8 mouse cellular contexts compared by ENCODE assay signal in the genomic region with DNA sequence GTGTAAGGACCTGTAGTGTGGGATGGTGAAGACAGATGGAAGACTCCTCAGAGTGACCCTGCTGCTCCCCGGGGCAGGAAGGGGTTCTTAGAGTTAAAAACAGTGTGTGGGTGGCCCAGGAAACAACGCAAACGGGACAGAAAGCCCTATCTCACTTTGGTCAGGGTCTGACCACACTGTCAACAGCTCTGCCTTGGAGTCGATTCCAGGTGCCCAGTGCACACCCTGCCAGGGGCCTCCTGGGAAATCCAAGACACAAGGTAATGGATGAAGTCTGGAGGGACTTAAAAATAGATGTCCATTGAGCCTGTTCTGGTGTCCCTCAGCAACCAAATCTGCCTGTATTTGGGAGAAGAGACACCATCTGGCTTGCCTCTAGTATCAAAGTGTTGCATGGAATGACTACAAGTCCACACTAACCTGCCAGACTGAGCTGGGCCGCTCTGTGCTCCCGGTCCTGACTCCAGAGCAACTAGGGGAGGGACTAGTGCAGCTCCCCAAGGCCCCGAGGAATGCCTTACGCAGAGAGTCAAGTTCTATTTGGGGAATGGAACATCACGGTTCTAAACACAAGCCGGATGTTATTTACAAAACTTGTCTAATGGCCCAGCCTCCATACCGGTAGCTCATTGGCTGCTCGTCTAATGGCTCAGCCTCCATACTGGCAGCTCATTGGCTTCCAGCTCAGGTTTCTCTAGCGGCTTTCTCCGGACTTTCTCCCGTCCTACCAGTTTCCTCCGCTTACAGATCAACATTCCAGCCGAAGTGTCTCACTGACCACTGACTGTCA. TPM values are rescaled to one million over a fixed set of nuclear protein-coding genes. Genes with fewer than 3 reads are reported as not detected.
DNase-seq lines count a peak whose midpoint lies in the region; ATAC-seq and TF ChIP-seq lines count a peak whose summit lies in the region.

No protein-coding gene starts in this region.

- peak overlapping the region; percentile 24 for H3K4me3 ChIP-seq in C2C12 (ENCODE audit: insufficient read depth, poor library complexity, severe bottlenecking)
- H3K4me3 ChIP-seq in embryonic fibroblast, embryonic 13.5 days (ENCODE audit: insufficient read depth, low read length): peak overlapping the region; percentile 8
- H3K4me3 ChIP-seq in heart, embryonic 11.5 days (ENCODE audit: low read depth, low read length): peak overlapping the region; percentile 40
- H3K4me3 ChIP-seq in kidney, embryonic 14.5 days (ENCODE audit: low read length): peak overlapping the region; percentile 34
- peak overlapping the region; percentile 21 for H3K4me3 ChIP-seq in liver, adult 2 months (ENCODE audit: insufficient read depth, low read depth, low read length)
- peak overlapping the region; percentile 28 for H3K4me3 ChIP-seq in stomach, embryonic 14.5 days (ENCODE audit: low read depth, low read length)

- no peaks in the 10 kb centered on the region for H3K79me2 ChIP-seq in C2C12 (ENCODE audit: control insufficient read depth, insufficient read depth)
- H3K79me2 ChIP-seq in liver, adult 2 months (ENCODE audit: control insufficient read depth, insufficient read depth, low read length): no peaks in the 10 kb centered on the region

- no peaks in the 10 kb centered on the region for H3K79me3 ChIP-seq in C2C12 (ENCODE audit: low read depth)

- peak; percentile 74 for TF ChIP-seq POLR2A in embryonic fibroblast, embryonic 13.5 days (IDR thresholded peaks at IDR 0.05; ENCODE audit: low read depth, low read length)
- TF ChIP-seq POLR2A in liver, adult 2 months (IDR thresholded peaks at IDR 0.05; ENCODE audit: extremely low read depth, insufficient read depth, low read length): peak; percentile 52

- no peaks in the 10 kb centered on the region for H3K9me3 ChIP-seq in heart, embryonic 11.5 days (replicated peaks; ENCODE audit: control insufficient read depth, low read length)
- no peaks in the 10 kb centered on the region for H3K9me3 ChIP-seq in kidney, embryonic 14.5 days (ENCODE audit: control insufficient read depth, low read length)
- H3K9me3 ChIP-seq in stomach, embryonic 14.5 days (ENCODE audit: control insufficient read depth, low read depth, low read length): no peaks in the 10 kb centered on the region

- peak overlapping the region; percentile 74 for H3K4me2 ChIP-seq in heart, embryonic 11.5 days
- peak overlapping the region; percentile 60 for H3K4me2 ChIP-seq in kidney, embryonic 14.5 days (replicated peaks; ENCODE audit: low read depth, low read length)
- H3K4me2 ChIP-seq in stomach, embryonic 14.5 days (replicated peaks; ENCODE audit: low read depth, low read length): peak overlapping the region; percentile 58

- H3K27me3 ChIP-seq in C2C12 (ENCODE audit: control insufficient read depth, insufficient read depth, insufficient read length): no peaks in the 10 kb centered on the region
- no peaks in the 10 kb centered on the region for H3K27me3 ChIP-seq in heart, embryonic 11.5 days (ENCODE audit: control insufficient read depth, insufficient read depth, low read length)
- no peaks in the 10 kb centered on the region for H3K27me3 ChIP-seq in kidney, embryonic 14.5 days (ENCODE audit: control insufficient read depth, insufficient read depth, low read length)
- H3K27me3 ChIP-seq in liver, adult 2 months (ENCODE audit: control insufficient read depth, insufficient read depth, low read length): no peaks in the 10 kb centered on the region
- no peaks in the 10 kb centered on the region for H3K27me3 ChIP-seq in stomach, embryonic 14.5 days (ENCODE audit: control insufficient read depth, insufficient read depth, low read length)

- TF ChIP-seq CTCF in C2C12 (IDR thresholded peaks at IDR 0.05; ENCODE audit: control insufficient read depth, insufficient read depth, insufficient read length): no peak
- TF ChIP-seq CTCF in embryonic fibroblast, embryonic 13.5 days (IDR thresholded peaks at IDR 0.05; ENCODE audit: borderline replicate concordance, insufficient read depth, low read length): no peak
- no peak for TF ChIP-seq CTCF in liver, adult 2 months (IDR thresholded peaks at IDR 0.05; ENCODE audit: low read depth, low read length)

- peak overlapping the region; percentile 54 for H3ac ChIP-seq in C2C12 (ENCODE audit: control insufficient read depth, insufficient read length, low read depth)

- peak; percentile 88 for ATAC-seq in heart, embryonic 11.5 days (replicated peaks; ENCODE audit: insufficient number of reproducible peaks, low FRiP score, low TSS enrichment)
- ATAC-seq in kidney, embryonic 14.5 days (ENCODE audit: low FRiP score, low TSS enrichment): peak; percentile 90
- ATAC-seq in monocyte, adult 5-6 weeks (replicated peaks; ENCODE audit: insufficient number of reproducible peaks, low FRiP score, low TSS enrichment, poor library complexity, severe bottlenecking): peak; percentile 65
- ATAC-seq in stomach, embryonic 14.5 days (ENCODE audit: insufficient number of reproducible peaks, insufficient read depth, low FRiP score, low read depth): peak; percentile 84

- peak overlapping the region; percentile 78 for H3K9ac ChIP-seq in heart, embryonic 11.5 days (ENCODE audit: low read depth, low read length)
- peak overlapping the region; percentile 38 for H3K9ac ChIP-seq in kidney, embryonic 14.5 days (ENCODE audit: low read depth, low read length)
- H3K9ac ChIP-seq in liver, adult 2 months (ENCODE audit: low read depth, low read length): peak overlapping the region; percentile 50
- no peak overlapping the region for H3K9ac ChIP-seq in stomach, embryonic 14.5 days (replicated peaks; ENCODE audit: low read depth, low read length)

- H3K4me1 ChIP-seq in embryonic fibroblast, embryonic 13.5 days (ENCODE audit: control insufficient read depth, insufficient read depth, low read length): peaks cover 26% of the 10 kb centered on the region
- peaks cover 51% of the 10 kb centered on the region for H3K4me1 ChIP-seq in heart, embryonic 11.5 days (ENCODE audit: control insufficient read depth, insufficient read depth, low read length)
- peaks cover 27% of the 10 kb centered on the region for H3K4me1 ChIP-seq in kidney, embryonic 14.5 days (ENCODE audit: control insufficient read depth, insufficient read depth, low read length)
- H3K4me1 ChIP-seq in liver, adult 2 months (ENCODE audit: control insufficient read depth, insufficient read depth, low read length): peaks cover 13% of the 10 kb centered on the region
- H3K4me1 ChIP-seq in stomach, embryonic 14.5 days (ENCODE audit: control insufficient read depth, insufficient read depth, low read length): peaks cover 54% of the 10 kb centered on the region

- WGBS in heart, embryonic 11.5 days (ENCODE audit: insufficient replicate concordance): 1% methylated on average over 17 of the region's 17 CpGs
- 5% methylated on average over 17 of the region's 17 CpGs for WGBS in kidney, embryonic 14.5 days
- 2% methylated on average over 17 of the region's 17 CpGs for WGBS in liver, adult 2 months
- 1% methylated on average over 17 of the region's 17 CpGs for WGBS in stomach, embryonic 14.5 days

- peak overlapping the region; percentile 97 for H3K27ac ChIP-seq in embryonic fibroblast, embryonic 13.5 days (ENCODE audit: insufficient read depth, low read length)
- peak overlapping the region; percentile 96 for H3K27ac ChIP-seq in heart, embryonic 11.5 days (ENCODE audit: low read depth, low read length)
- H3K27ac ChIP-seq in kidney, embryonic 14.5 days (ENCODE audit: low read depth, low read length): peak overlapping the region; percentile 93
- H3K27ac ChIP-seq in liver, adult 2 months (replicated peaks; ENCODE audit: insufficient read depth, low read depth, low read length): peak overlapping the region; percentile 86
- peak overlapping the region; percentile 91 for H3K27ac ChIP-seq in stomach, embryonic 14.5 days (ENCODE audit: low read length)

- no peaks in the 10 kb centered on the region for H3K36me3 ChIP-seq in C2C12 (ENCODE audit: control insufficient read depth, insufficient read depth)
- H3K36me3 ChIP-seq in heart, embryonic 11.5 days (ENCODE audit: control insufficient read depth, insufficient read depth, low read length): no peaks in the 10 kb centered on the region
- no peaks in the 10 kb centered on the region for H3K36me3 ChIP-seq in kidney, embryonic 14.5 days (ENCODE audit: control insufficient read depth, insufficient read depth, low read length)
- no peaks in the 10 kb centered on the region for H3K36me3 ChIP-seq in liver, adult 2 months (ENCODE audit: control insufficient read depth, insufficient read depth, low read length)
- no peaks in the 10 kb centered on the region for H3K36me3 ChIP-seq in stomach, embryonic 14.5 days (ENCODE audit: control insufficient read depth, insufficient read depth, low read length)

- DNase-seq in adrenal gland, postnatal 25 days: peak; percentile 74
- peak; percentile 97 for DNase-seq in liver, adult 2 months (ENCODE audit: extremely low read depth, low read depth, low spot score)

TF ChIP-seq in C2C12, 6 proteins besides CTCF, POLR2A, EP300 and RAD21 (continues in another document):
- TF ChIP-seq MYOD1 (IDR thresholded peaks at IDR 0.05; ENCODE audit: control insufficient read depth, insufficient read length, low read depth) (no peak), MAX (IDR thresholded peaks at IDR 0.05) (no peak), MYOG (IDR thresholded peaks at IDR 0.05; ENCODE audit: control insufficient read depth, extremely low read depth, insufficient read length) (no peak), USF1 (IDR thresholded peaks at IDR 0.05; ENCODE audit: low read depth) (no peak)

RNA-seq across cellular contexts. Expression of gene Chit1, which starts 12.1 kb away (rescaled TPM):
- 0.02 TPM for polyA plus RNA-seq in C2C12 (2012; fragmentation: generic; extraction: Trizol)
- total RNA-seq in adrenal gland, postnatal 25 days (2021): not detected in 2 replicates
- not detected in 2 replicates for polyA plus RNA-seq in embryonic fibroblast, embryonic 13.5 days (2011; ENCODE audit: insufficient read length, low read depth, missing spikeins)
- 1.7 and 1.9 TPM in 2 replicates for polyA plus RNA-seq in heart, embryonic 11.5 days (2014; fragmentation: Nextera tagmentation; extraction: Ambion mirVana)
- 0.14 and 0.28 TPM in 2 replicates for polyA plus RNA-seq in kidney, embryonic 14.5 days (2014; fragmentation: Nextera tagmentation; extraction: Ambion mirVana)
- total RNA-seq in liver, adult 2 months (2014; rRNA removed): not detected in 2 replicates
- not detected in 2 replicates for polyA plus RNA-seq in liver, adult 2 months (2012; rRNA removed)
- 0.67 to 1.4 TPM (median 0.85 TPM) in 3 replicates for total RNA-seq in monocyte, adult 5-6 weeks (2017)
- polyA plus RNA-seq in stomach, embryonic 14.5 days (2014; fragmentation: Nextera tagmentation; extraction: Ambion mirVana): not detected in 2 replicates

RNA-seq across cellular contexts. Expression of gene Btg2, which starts 20.0 kb away (rescaled TPM):
- 10.2 TPM for polyA plus RNA-seq in C2C12 (2012; fragmentation: generic; extraction: Trizol)
- 17.8 and 18.1 TPM in 2 replicates for total RNA-seq in adrenal gland, postnatal 25 days (2021)
- polyA plus RNA-seq in embryonic fibroblast, embryonic 13.5 days (2011; ENCODE audit: insufficient read length, low read depth, missing spikeins): 96.4 and 125 TPM in 2 replicates
- polyA plus RNA-seq in heart, embryonic 11.5 days (2014; fragmentation: Nextera tagmentation; extraction: Ambion mirVana): 31.7 and 35.6 TPM in 2 replicates
- 20.8 and 28.6 TPM in 2 replicates for polyA plus RNA-seq in kidney, embryonic 14.5 days (2014; fragmentation: Nextera tagmentation; extraction: Ambion mirVana)
- 7.0 and 10.1 TPM in 2 replicates for total RNA-seq in liver, adult 2 months (2014; rRNA removed)
- polyA plus RNA-seq in liver, adult 2 months (2012; rRNA removed): 5.6 and 6.9 TPM in 2 replicates
- 390 to 783 TPM (median 430 TPM) in 3 replicates for total RNA-seq in monocyte, adult 5-6 weeks (2017)
- polyA plus RNA-seq in stomach, embryonic 14.5 days (2014; fragmentation: Nextera tagmentation; extraction: Ambion mirVana): 55.5 and 61.4 TPM in 2 replicates

Comparison
In these comparisons a context has a peak if more than half of its experiments do, and no peak if none do; other contexts are left out.
1. Peak in every context shown above with its lines: DNase-seq, ATAC-seq, H3K4me3 ChIP-seq and H3K27ac ChIP-seq.